Mouse (Mus musculus) retina, postnatal 7 days (tissue): Measurements from ENCODE around the gene 4930444G20Rik.
"Not testable (repeated sequence)": the region's sequence is repeated elsewhere in the genome, so short reads cannot be mapped to it uniquely, and the experiment has no call there.

Experiments used
- DNase-seq: peaks from one replicate; pipeline ENCODE4 v3.0.0-alpha.2; 2012; ENCODE audit warnings: low read depth, low spot score

Gene 4930444G20Rik

GRCm38 (mm10) chr10:22067979-22068378 is at the start of gene 4930444G20Rik:
Gene 4930444G20Rik (minus strand): TSS chr10:22068079.
- DNase-seq = not testable (repeated sequence)

DNA sequence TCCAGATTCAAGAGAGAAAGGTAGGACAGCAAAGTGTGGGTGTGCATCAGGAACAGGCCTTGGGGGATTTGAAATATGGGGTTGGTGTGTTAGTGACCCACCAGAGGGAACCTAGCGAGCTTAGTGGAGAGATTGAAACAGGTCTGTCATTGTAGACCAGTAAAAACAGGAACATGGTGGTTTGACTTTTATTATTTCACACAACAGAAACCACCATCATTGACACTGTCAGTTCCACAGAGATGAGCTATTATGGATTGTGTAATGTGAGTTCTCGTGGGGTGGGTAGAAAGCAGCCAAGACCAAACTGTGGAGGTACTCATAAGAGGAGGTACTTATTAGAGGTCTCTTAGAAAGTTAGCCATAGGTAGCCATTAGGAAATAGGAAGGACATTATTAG is 6.7 kb upstream of the 4930444G20Rik start:
- no peak for DNase-seq

- no peak for DNase-seq
Observed at GRCm38 (mm10) chr10:22072739-22073138, 4.9 kb upstream of the 4930444G20Rik start.

DNA sequence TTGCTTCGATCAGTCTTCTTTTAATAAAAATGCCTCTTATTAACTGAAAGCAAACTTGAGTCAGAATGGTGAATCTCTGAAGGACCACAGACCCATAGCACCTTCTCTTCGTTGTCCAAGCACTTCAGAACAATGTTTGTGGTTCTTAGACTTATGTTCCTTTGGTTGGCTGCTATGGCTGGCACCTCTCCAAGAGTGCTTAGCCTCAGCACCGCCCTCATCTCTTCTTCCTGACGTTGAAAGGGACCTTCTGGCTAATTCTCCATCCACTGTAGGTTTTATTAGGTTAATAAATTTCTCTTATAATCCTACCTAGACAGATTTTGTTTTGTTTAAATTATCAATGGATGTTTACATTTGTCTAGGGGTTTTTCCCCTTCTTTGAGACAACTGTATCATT is 2.7 kb upstream of the 4930444G20Rik start:
- no peak for DNase-seq

DNA sequence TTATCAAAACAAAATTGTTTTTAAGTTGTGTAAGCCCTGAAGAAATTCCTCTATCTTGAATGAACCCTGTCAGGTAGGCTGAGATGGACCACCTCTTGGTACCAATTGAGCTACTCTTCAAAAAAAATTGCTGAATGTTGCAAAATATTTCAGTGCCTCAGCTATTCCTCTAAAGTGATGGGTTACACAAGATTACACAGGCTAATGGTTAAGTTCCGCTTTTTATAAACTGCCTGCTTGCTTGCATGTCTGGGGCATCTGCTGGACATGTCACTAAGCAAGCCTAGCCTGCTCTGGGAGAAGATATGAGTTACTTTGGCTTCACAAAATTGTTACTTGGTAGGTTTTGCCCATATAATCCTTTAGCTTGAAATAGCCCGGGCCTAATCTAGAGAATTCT is 2.3 kb upstream of the 4930444G20Rik start:
- DNase-seq = no peak

DNA sequence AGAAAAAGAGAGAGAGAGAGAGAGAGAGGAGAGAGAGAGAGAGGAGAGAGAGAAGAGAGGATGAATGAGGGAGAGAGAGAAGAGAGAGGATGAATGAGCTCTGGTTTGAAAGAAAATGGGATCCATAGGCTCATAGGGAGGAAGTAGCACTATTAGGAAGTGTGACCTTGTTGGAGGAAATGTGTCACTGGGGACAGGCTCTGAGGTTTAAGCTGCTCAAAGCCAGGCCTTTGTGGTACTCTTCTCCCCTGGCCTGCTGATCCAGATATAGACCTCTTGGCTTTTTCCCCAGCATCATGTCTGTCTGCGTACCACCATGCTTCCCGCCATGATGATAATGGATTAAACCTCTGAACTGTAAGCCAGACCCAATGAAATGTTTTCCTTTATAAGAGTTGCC is 8.5 kb downstream of the 4930444G20Rik start:
- DNase-seq = no peak

- DNase-seq = no peak
Observed at GRCm38 (mm10) chr10:22059026-22059325, 8.9 kb downstream of the 4930444G20Rik start.

DNA sequence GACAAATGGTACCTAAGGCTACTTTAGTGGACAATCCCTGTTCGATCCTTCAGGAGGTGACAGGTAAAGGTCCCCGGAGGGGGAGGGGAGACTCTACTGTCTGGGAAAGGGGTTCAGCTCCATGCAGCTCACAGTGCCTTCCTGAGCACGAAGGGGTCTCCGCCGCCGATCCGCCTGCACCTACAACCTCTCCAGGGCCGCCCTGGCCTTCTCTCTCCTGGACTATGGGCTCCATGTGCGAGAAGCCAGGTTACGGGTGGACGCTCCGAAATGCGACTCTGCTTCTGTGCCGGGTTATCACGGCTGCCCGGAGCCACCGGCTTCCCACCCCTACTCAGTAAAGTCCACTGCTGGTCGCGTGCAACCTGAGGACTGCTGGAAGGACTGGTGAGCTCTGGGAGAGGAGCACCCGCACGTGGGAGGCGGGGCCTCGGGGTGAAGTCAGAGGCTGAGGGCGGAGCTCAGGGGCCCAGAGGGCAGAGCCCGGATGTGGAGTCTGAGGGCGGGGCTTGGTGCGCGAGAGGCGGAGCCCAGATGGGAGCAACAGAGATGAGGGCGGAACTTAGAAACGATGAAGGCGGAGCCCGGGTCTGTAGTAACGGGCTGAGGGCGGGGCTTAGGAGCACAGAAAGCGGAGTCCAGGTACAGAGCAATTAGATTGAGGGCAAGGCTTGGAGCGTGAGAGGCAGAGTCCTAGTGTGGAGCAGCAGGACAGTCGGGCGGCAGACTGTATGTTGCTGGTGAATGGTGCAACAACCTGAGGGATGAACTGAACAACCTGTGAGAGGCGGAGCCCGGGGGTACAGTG is 9.5 kb downstream of the 4930444G20Rik start:
- peak; percentile 84 for DNase-seq

- no peak for DNase-seq
Observed at GRCm38 (mm10) chr10:22055308-22055707, 12.6 kb downstream of the 4930444G20Rik start.

DNA sequence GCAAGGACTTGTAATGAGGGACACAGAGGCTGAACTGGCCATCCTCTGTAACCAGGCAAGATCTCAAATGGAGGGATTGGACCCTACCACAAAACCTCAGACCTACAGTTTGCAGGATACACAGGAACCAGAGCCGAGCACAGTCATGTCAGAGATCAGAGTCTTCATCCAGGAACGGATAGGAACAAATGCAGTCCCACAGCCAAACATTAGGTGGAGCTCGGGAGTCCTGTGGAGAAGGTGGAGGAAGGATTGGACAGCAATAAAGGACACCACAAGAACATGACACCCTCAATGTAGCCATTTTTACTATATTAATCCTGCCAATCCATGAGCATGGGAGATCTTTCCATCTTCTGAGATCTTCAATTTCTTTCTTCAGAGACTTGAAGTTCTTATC is 31.6 kb downstream of the 4930444G20Rik start:
- DNase-seq = not testable (repeated sequence)

GRCm38 (mm10) chr10:22034303-22034702 is 33.6 kb downstream of the 4930444G20Rik start:
- DNase-seq = no peak

DNA sequence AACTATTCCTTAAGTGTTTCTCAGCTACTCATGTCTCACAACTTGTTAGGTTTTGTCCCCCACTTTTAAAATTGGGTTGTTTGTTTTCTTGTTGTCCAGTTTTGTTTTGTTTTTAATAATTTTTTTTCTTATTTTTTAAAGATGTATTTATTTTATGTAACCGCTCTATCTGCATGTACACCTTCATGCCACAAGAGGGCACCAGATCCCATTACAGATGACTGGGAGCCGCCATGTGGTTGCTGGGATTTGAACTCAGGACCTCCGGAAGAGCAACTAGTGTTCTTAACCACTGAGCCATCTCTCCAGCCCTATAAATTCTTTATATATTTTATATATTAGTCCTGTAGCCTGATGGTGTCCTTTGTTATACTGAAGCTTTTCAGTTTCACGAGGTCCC is 49.3 kb downstream of the 4930444G20Rik start:
- DNase-seq = no peak

- DNase-seq = peak; percentile 58
Observed at GRCm38 (mm10) chr10:22017469-22018159, 50.3 kb downstream of the 4930444G20Rik start.
